Mouse (Mus musculus): ENCODE measurements around the gene Vav2.

Gene Vav2

GRCm38 (mm10) chr2:27426855-27427457, at the start of gene Vav2:
Vav2 (minus strand) TSS chr2:27427033.
- DNase-seq (ENCODE audit: low read depth): peak; percentile 94

DNA sequence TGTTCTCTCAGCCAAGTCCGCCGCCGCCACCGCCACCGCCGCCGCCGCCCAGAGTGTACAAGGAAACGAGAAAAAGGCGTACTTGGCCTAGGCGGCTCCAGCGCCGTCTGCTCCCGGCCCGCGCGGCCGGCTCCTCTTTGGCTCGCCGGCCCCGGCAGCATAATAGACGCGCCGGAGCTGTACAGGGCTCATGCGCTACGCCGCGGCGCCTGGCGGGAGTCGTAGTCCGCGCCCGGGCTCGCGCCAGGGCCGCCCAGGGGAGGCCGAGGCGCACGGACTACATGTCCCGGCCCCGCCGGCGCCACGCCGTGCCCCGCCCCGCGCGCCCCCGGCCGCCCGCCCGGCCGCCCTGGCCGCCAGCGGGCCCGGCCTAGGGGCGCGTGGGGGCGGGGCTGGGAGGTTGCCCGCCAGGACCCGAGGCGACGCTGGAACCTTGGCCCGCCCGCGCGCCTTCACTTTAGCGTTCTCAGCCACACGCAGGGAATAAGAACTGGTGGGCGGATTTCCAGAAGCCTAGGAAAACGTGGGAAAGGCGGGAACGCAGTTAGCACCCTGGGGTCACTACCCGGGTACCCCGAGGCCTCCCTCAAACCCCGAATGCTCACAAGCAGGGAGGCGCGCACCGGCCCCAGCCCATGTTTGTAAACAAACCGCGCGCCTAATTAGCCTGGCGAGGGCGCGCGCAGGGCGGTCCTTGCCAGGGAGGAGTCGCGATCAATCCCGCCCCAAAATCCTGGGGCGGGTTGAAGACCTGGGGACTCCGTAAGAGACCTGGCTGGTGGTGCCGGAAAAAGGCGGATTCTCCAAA, 48.9 kb upstream of the Vav2 start:
- DNase-seq (ENCODE audit: low read depth): peak; percentile 96

DNA sequence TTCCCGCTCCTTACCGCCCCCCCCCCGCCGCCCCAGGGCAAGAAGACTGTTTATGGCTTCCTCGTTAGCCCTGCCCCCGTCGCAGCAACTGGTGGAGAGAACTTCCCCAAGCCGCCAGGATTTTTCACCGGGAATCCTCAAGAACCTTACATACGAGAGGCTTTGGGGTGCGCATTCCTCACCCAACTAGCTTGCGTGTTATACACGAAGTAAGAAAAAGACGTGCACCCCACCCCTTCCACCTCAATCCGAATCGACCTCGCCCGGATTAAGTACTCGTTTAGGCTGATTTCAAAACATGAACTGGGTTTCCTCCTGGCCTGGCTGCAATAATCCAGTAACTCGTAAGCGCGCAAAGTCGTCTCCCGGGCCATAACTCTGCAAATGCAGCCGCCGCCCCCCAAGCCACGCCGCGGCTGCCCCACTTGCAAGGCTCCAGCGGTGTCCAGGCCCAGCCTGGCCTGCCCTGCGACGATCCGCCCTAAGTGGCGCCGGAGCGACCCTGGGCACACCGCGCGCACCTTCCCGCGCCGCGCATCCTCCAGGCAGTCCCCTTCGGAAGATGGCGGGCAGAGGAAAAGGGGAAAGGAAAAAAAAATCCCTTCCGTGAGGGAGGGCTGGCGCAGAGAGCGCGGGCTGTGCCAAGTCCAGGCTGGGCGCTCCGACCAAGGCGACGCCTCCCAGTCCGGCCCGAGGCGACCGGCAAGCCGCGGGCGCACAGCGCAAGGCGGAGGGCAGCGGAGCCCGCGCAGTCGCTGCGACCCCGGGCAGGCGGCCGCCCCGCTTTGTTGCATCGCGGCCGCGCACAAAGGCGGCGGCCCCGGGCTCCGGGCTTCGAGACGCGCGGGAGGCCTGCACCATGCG, 48.0 kb upstream of the Vav2 start:
- peak; percentile 67 for DNase-seq (ENCODE audit: low read depth)

DNA sequence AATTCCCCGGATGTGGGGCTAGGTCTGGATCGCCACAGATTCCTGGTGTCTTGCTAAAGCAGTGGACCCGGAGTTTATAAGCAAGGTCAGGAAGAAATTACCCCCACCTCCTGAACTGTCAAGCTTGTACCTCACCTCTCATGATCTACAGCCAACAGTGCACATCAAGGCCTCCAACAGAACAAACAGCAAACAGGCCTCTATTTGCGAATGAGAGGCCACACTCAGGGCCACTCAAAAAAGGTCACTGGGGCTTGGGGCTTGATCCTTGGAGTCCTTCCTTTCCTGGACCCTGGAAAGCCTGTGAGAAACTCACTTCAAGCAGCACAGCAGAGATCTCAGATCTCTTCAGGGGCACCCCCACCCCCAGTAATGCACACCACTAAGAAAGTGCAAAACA, 47.1 kb upstream of the Vav2 start:
- peak; percentile 22 for DNase-seq (ENCODE audit: low read depth)

GRCm38 (mm10) chr2:27473061-27473765, 46.4 kb upstream of the Vav2 start:
- no peak for DNase-seq (ENCODE audit: low read depth)

- no peak for DNase-seq (ENCODE audit: low read depth)
Observed at GRCm38 (mm10) chr2:27471170-27471584, 44.3 kb upstream of the Vav2 start.

DNA sequence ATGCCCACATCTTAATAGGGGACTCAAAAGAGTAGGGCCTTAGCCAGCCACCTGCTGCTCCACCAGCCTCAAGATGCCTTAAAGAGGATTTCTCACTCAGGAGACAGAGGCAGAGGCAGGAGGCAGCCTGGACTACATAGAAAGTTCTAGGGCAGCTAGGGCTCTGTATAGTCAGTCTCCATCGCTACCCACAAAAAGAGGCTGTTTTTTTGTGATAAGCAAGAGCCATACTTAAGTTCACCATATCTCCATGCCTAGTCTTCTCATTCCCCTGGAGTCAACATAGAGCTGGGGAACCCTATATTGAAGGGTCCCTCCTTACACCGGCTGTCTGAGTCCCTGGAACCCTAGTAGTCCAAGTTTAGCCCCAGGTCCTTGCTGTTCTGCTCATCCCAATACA, 43.7 kb upstream of the Vav2 start:
- no peak for DNase-seq (ENCODE audit: low read depth)

GRCm38 (mm10) chr2:27469991-27470355, 43.1 kb upstream of the Vav2 start:
- DNase-seq (ENCODE audit: low read depth): no peak

DNA sequence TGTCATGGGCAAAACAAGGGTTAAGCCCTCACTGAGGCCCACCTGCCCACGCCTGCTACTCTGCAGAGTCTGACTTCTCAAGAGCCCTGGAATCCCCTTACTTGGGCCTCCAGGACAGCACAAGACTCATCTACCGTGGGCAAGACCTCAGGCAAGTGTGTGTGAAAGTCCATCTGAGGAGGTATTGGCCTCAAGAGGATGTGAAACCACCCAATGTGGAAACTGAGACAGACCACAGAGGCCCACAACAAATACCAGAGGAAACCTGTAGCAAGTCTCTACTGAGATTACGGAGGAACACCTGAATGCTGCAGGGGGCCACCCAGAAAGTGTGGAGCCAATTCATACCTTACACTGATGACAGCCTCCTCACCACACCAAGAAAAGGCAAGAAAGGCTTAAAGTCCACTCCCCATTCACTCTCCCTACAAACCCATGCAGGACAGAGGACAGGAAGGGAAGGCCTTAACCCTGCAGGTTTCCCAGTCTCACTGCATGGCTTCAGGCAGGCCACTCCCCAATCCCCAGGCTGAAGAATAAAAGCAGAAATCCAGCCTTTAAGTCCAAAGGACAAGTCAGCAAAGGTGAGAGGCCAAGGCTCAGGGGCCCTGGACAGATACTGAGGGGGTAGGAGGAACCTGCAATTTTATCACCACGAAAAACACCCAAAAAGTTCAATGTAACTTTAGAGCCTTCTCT, 42.6 kb upstream of the Vav2 start:
- no peak for DNase-seq (ENCODE audit: low read depth)

GRCm38 (mm10) chr2:27462901-27463300, 36.1 kb upstream of the Vav2 start:
- DNase-seq (ENCODE audit: low read depth): no peak

DNA sequence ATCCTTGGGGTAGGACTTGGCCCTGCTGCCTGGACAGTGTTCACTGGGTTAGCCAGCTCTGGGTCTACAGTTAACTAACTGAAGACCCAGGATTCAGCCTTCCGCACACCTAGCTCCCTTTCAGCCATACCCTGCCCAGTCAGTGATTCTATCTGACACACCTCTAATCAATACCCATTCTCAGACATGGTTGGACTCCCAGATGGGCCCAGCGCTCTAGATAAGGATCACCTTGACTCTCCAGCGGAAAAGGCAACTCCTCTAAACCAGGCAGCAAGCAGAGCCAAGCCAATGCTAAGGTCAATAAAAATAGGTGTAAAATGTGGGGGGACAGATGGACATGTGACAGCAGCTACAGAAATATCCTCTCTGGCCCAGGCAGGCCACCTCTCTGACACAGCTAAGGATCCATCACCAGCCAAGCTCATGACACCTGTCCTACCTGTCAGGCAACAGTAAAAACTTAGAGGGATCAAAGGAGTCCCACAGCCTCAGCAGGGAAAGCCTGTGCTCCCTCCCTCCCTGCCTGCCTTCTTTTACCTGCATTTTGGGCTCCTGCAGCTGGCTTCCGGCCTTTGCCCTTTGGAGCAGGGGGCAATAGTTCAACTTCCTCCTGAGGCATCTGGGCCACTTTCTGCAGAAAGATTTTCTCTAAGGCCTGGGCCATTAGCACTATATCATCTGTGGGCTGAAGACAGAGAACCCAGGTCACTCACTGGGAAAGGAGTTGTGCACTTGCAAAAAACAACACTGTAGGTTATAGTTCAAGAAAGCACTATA, 35.2 kb upstream of the Vav2 start:
- no peak for DNase-seq (ENCODE audit: low read depth)

DNA sequence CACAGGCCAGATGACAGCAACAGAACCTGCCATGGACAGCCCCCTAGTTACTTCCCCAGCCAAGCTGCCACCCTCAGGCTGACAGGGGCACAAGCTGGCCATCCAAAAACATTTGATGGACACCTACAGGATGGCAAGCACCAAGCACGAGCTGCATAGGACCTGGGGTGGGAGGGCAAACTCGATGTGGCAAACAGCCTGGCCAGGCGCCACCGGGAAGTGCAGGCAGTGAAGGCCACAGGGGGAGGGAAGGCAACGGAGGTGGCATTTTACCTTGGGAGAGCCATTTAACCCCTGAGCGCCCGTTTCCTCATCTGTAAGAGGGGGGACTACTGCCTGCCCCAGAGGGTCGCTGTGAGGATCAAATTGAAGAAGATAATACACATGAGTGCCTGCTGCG, 33.8 kb upstream of the Vav2 start:
- no peak for DNase-seq (ENCODE audit: low read depth)

GRCm38 (mm10) chr2:27460163-27460562, 33.3 kb upstream of the Vav2 start:
- no peak for DNase-seq (ENCODE audit: low read depth)

- no peak for DNase-seq (ENCODE audit: low read depth)
Observed at GRCm38 (mm10) chr2:27459735-27460134, 32.9 kb upstream of the Vav2 start.

- no peak for DNase-seq (ENCODE audit: low read depth)
Observed at GRCm38 (mm10) chr2:27450226-27450625, 23.4 kb upstream of the Vav2 start.

GRCm38 (mm10) chr2:27447782-27448181, 20.9 kb upstream of the Vav2 start:
- no peak for DNase-seq (ENCODE audit: low read depth)

DNA sequence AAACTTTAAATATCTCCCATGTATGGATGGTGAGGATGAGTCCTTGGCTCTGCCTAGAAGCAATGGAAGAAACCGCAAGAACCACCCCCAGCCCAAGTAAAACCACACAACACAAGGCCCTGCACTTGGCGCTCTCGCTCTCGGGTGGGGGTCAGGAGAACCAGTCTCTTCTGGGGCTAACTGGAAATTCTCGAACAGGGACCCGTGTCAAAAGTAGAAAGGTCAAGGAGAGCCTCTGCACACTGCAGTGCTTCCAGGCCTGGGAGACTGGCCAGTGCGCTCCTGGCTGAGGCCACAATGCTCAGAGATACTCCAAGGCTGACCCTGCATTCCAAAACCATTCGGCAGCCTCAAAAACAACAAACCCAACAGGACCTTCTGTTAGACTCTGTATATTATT, 20.0 kb upstream of the Vav2 start:
- no peak for DNase-seq (ENCODE audit: low read depth)

GRCm38 (mm10) chr2:27445910-27446309, 19.1 kb upstream of the Vav2 start:
- no peak for DNase-seq (ENCODE audit: low read depth)

GRCm38 (mm10) chr2:27443450-27443708, 16.5 kb upstream of the Vav2 start:
- DNase-seq (ENCODE audit: low read depth): no peak

DNA sequence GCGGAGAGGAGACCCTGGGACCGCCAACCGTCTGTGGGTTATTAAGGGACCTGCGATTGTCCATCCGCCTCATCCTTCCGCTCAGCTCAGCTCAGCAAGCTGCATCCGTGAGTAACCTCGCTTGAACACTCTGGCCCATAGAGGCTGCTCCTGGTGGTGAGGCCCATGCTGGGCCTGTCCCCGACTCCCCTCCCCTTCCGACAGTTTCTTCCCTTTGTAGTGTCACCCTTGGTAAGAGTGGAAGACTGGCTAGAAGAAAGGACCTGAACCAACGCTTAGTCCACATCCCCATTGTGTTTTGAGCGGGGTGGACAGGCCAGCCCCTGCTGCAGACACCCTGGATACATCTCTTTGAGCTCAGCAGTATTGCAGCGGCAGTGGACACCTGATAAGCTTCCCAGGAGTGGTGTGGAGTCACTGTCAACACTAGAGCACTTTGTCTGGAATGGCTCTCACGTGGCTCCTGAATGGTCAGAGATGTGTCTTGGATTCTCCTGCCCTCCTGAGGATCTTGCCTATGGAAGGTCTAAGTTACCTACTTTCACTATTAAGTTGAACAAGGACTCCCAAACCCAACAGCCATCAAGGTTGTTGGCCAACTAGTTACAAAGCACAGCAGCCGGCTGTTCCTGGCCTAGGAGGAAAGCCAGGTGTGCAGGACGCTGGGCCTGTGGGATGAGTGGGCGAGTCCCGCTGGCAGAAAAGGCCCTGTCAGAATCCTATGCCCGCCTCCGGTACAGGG, 16.0 kb upstream of the Vav2 start:
- DNase-seq (ENCODE audit: low read depth): no peak
